Mouse (Mus musculus) fat pad, adult 2 months (tissue): ENCODE measurements around the gene Cdk5.
"Not testable (repeated sequence)": the region's sequence is repeated elsewhere in the genome, so short reads cannot be mapped to it uniquely, and the experiment has no call there.

ENCODE experiments used
- DNase-seq: peaks from one replicate; pipeline ENCODE4 v3.0.0-alpha.2; 2011; ENCODE audit warnings: low read depth, low spot score; ENCODE audit errors: extremely low read depth

Gene Cdk5

GRCm38 (mm10) chr5:24400362-24400761 lies 23.0 kb downstream of the Cdk5 start:
- DNase-seq, result no peak

- DNase-seq, result no peak
These were observed 23.6 kb downstream of the Cdk5 start for GRCm38 (mm10) chr5:24399686-24400085.

GRCm38 (mm10) chr5:24396254-24396653 lies 27.1 kb downstream of the Cdk5 start:
- DNase-seq, result not testable (repeated sequence)

GRCm38 (mm10) chr5:24394165-24394894 lies 29.0 kb downstream of the Cdk5 start:
- DNase-seq, result peak; percentile 90

GRCm38 (mm10) chr5:24393392-24393997 lies 29.8 kb downstream of the Cdk5 start, which contains the start of gene Abcb8:
Gene Abcb8 (plus strand): TSS chr5:24393663.
- DNase-seq, result no peak

- DNase-seq, result peak; percentile 31
These were observed 30.6 kb downstream of the Cdk5 start for GRCm38 (mm10) chr5:24392724-24393123.

- DNase-seq, result no peak
These were observed 31.5 kb downstream of the Cdk5 start, which contains the start of gene Atg9b for GRCm38 (mm10) chr5:24391864-24392263. Gene Atg9b (minus strand): TSS chr5:24392143.

- DNase-seq, result no peak
These were observed 33.7 kb downstream of the Cdk5 start for GRCm38 (mm10) chr5:24389658-24390020.

- DNase-seq, result no peak
These were observed 34.2 kb downstream of the Cdk5 start for GRCm38 (mm10) chr5:24389011-24389657.

- DNase-seq, result no peak
These were observed 34.9 kb downstream of the Cdk5 start for GRCm38 (mm10) chr5:24388246-24388915.

GRCm38 (mm10) chr5:24387264-24388241 lies 35.8 kb downstream of the Cdk5 start:
- DNase-seq, result no peak

GRCm38 (mm10) chr5:24385887-24386550 lies 37.3 kb downstream of the Cdk5 start:
- no peak for DNase-seq

- no peak for DNase-seq
These were observed 38.0 kb downstream of the Cdk5 start for GRCm38 (mm10) chr5:24385374-24385773.

GRCm38 (mm10) chr5:24384407-24384806 lies 38.9 kb downstream of the Cdk5 start:
- DNase-seq, result no peak

GRCm38 (mm10) chr5:24383026-24383859 lies 40.1 kb downstream of the Cdk5 start:
- DNase-seq, result peak; percentile 55

- no peak for DNase-seq
These were observed 41.3 kb downstream of the Cdk5 start for GRCm38 (mm10) chr5:24381988-24382387.

- DNase-seq, result no peak
These were observed 41.8 kb downstream of the Cdk5 start for GRCm38 (mm10) chr5:24381486-24381885.

GRCm38 (mm10) chr5:24380499-24380898 lies 42.8 kb downstream of the Cdk5 start:
- no peak for DNase-seq

- DNase-seq, result no peak
These were observed 43.8 kb downstream of the Cdk5 start for GRCm38 (mm10) chr5:24379501-24379900.
